Mouse (Mus musculus) A20 (cell line): Measurements from ENCODE around the gene Glod5.
"Not testable (repeated sequence)": the region's sequence is repeated elsewhere in the genome, so short reads cannot be mapped to it uniquely, and the experiment has no call there.

ENCODE experiments used
- DNase-seq: peaks from one replicate; pipeline ENCODE4 v3.0.0-alpha.2; 2011; ENCODE audit warnings: low read depth, low spot score

Gene Glod5

GRCm38 (mm10) chrX:8018286-8018685 is at the start of gene Glod5:
TSS of gene Glod5 (minus strand) at chrX:8018492.
- DNase-seq: no peak

- not testable (repeated sequence) for DNase-seq
These were observed 32.9 kb upstream of the Glod5 start for GRCm38 (mm10) chrX:8051044-8051781.

GRCm38 (mm10) chrX:8033009-8033408 is 14.7 kb upstream of the Glod5 start:
- peak; percentile 20 for DNase-seq

GRCm38 (mm10) chrX:8026811-8027210 is 8.5 kb upstream of the Glod5 start:
- no peak for DNase-seq

- peak; percentile 20 for DNase-seq
These were observed 6.5 kb upstream of the Glod5 start for GRCm38 (mm10) chrX:8024795-8025194.

GRCm38 (mm10) chrX:8020111-8020778 is 2.0 kb upstream of the Glod5 start:
- DNase-seq: peak; percentile 43

- DNase-seq: peak; percentile 60
These were observed 1.1 kb downstream of the Glod5 start for GRCm38 (mm10) chrX:8017142-8017541.

GRCm38 (mm10) chrX:8015675-8016074 is 2.6 kb downstream of the Glod5 start:
- not testable (repeated sequence) for DNase-seq

GRCm38 (mm10) chrX:8013569-8014314 is 4.5 kb downstream of the Glod5 start:
- no peak for DNase-seq

- no peak for DNase-seq
These were observed 5.1 kb downstream of the Glod5 start for GRCm38 (mm10) chrX:8013157-8013556.

GRCm38 (mm10) chrX:8009356-8009755 is 8.9 kb downstream of the Glod5 start:
- not testable (repeated sequence) for DNase-seq

- DNase-seq: no peak
These were observed 9.7 kb downstream of the Glod5 start for GRCm38 (mm10) chrX:8008543-8008942.

GRCm38 (mm10) chrX:8002971-8003370 is 15.3 kb downstream of the Glod5 start:
- no peak for DNase-seq

- DNase-seq: no peak
These were observed 16.3 kb downstream of the Glod5 start for GRCm38 (mm10) chrX:8002001-8002400.

GRCm38 (mm10) chrX:8000546-8001192 is 17.6 kb downstream of the Glod5 start:
- no peak for DNase-seq

- no peak for DNase-seq
These were observed 25.1 kb downstream of the Glod5 start for GRCm38 (mm10) chrX:7993068-7993735.

- DNase-seq: no peak
These were observed 25.8 kb downstream of the Glod5 start for GRCm38 (mm10) chrX:7992379-7993067.

GRCm38 (mm10) chrX:7981368-7981767 is 36.9 kb downstream of the Glod5 start:
- DNase-seq: no peak

- DNase-seq: no peak
These were observed 40.4 kb downstream of the Glod5 start, which contains the start of gene Gata1 for GRCm38 (mm10) chrX:7977892-7978291. TSS of gene Gata1 (minus strand) at chrX:7978071.

GRCm38 (mm10) chrX:7971292-7971691 is 47.0 kb downstream of the Glod5 start:
- DNase-seq: no peak

- DNase-seq: no peak
These were observed 49.4 kb downstream of the Glod5 start for GRCm38 (mm10) chrX:7968899-7969298.
